Mouse (Mus musculus) MEL (cell line): ENCODE data around the gene Tmem11. TPM values are rescaled to one million over a fixed set of nuclear protein-coding genes. Genes with fewer than 3 reads are reported as not detected.

ENCODE experiments used
- DNase-seq: peaks from one replicate; pipeline ENCODE4 v3.0.0; 2011; ENCODE audit warnings: low read depth, low spot score
- H3K27ac ChIP-seq: 2 replicates; pipeline ENCODE4 v1.5.1; 2012; ENCODE audit warnings: low read depth, mild to moderate bottlenecking, control low read depth, low read length, moderate library complexity; ENCODE audit not compliant: control insufficient read depth
- H3K27me3 ChIP-seq, 2 experiments: fragments of 150-350 bp in 1 of 2; sonication (generic) in 1 of 2; 2 replicates each; pipeline ENCODE4 v1.6.1; 2012; ENCODE audit warnings: low read length in 2 of 2, mild to moderate bottlenecking in 2 of 2, improper control_type of control experiment in 1 of 2, moderate library complexity in 1 of 2; ENCODE audit not compliant: insufficient read depth in 2 of 2, control insufficient read depth in 1 of 2
- H3K36me3 ChIP-seq, 2 experiments: 2 replicates each; pipeline ENCODE4 v1.6.1; 2012 to 2014; ENCODE audit warnings: low read length in 2 of 2, improper control_type of control experiment in 1 of 2, inconsistent platforms in 1 of 2, mild to moderate bottlenecking in 1 of 2; ENCODE audit not compliant: insufficient read depth in 2 of 2, control insufficient read depth in 1 of 2
- H3K4me1 ChIP-seq, 2 experiments: fragments of 150-350 bp in 1 of 2; sonication (generic) in 1 of 2; 2 replicates each; pipeline ENCODE4 v1.6.1; 2012; ENCODE audit warnings: low read length in 2 of 2, improper control_type of control experiment in 1 of 2, mild to moderate bottlenecking in 1 of 2; ENCODE audit not compliant: insufficient read depth in 2 of 2, control insufficient read depth in 1 of 2
- H3K4me3 ChIP-seq, 2 experiments: fragments of 150-350 bp in 1 of 2; sonication (generic) in 1 of 2; 2 replicates each; pipeline ENCODE4 v1.5.1; 2012; ENCODE audit warnings: low read depth in 2 of 2, low read length in 2 of 2, mild to moderate bottlenecking in 2 of 2, moderate library complexity in 2 of 2, control low read depth in 1 of 2, improper control_type of control experiment in 1 of 2; ENCODE audit not compliant: control insufficient read depth in 1 of 2, insufficient read depth in 1 of 2
- H3K79me2 ChIP-seq: 2 replicates; pipeline ENCODE4 v1.6.1; 2012; ENCODE audit warnings: mild to moderate bottlenecking, low read length, moderate library complexity; ENCODE audit not compliant: control insufficient read depth, poor library complexity, insufficient read depth
- H3K9ac ChIP-seq: 2 replicates; pipeline ENCODE4 v1.6.1; 2012; ENCODE audit warnings: low read depth, mild to moderate bottlenecking, control low read depth, low read length, moderate library complexity; ENCODE audit not compliant: control insufficient read depth, poor library complexity, severe bottlenecking
- H3K9me3 ChIP-seq: fragments of 150-350 bp; sonication (generic); replicated peaks from 2 replicates; pipeline ENCODE4 v1.6.1; 2012; ENCODE audit warnings: mild to moderate bottlenecking, low read length, improper control_type of control experiment, moderate library complexity; ENCODE audit not compliant: insufficient read depth
- CHD1 ChIP-seq: IDR thresholded peaks from 2 replicates; pipeline ENCODE4 v1.6.1; 2012; ENCODE audit warnings: low read depth, mild to moderate bottlenecking, inconsistent platforms, low read length, improper control_type of control experiment
- CTCF ChIP-seq, 3 experiments: IDR thresholded peaks in 2 of 3; conservative IDR thresholded peaks in 1 of 3; 2 replicates each; pipeline ENCODE4 v1.5.1; 2011 to 2012; ENCODE audit warnings: low read length in 3 of 3, low read depth in 2 of 3, mild to moderate bottlenecking in 2 of 3, improper control_type of control experiment in 1 of 3, inconsistent platforms in 1 of 3, mixed read lengths in 1 of 3, moderate library complexity in 1 of 3; ENCODE audit not compliant: control insufficient read depth in 1 of 3, insufficient read depth in 1 of 3, poor library complexity in 1 of 3, severe bottlenecking in 1 of 3
- ETS1 ChIP-seq: IDR thresholded peaks from 2 replicates; pipeline ENCODE4 v1.6.1; 2012; ENCODE audit warnings: low read depth, mild to moderate bottlenecking, inconsistent platforms, low read length, improper control_type of control experiment, moderate library complexity
- GABPA ChIP-seq: IDR thresholded peaks from 2 replicates; pipeline ENCODE4 v1.6.1; 2012; ENCODE audit warnings: low read depth, mild to moderate bottlenecking, inconsistent platforms, low read length, improper control_type of control experiment, moderate library complexity
- MEF2A ChIP-seq: IDR thresholded peaks from 2 replicates; pipeline ENCODE4 v1.6.1; 2014; ENCODE audit warnings: low read depth, mild to moderate bottlenecking, inconsistent platforms, low read length, improper control_type of control experiment; ENCODE audit not compliant: poor library complexity, insufficient replicate concordance, severe bottlenecking; ENCODE audit errors: extremely low read depth
- MYB ChIP-seq: IDR thresholded peaks from 2 replicates; pipeline ENCODE4 v1.6.1; 2011; ENCODE audit warnings: mild to moderate bottlenecking, low read depth, low read length, improper control_type of control experiment
- POLR2A ChIP-seq, 2 experiments: IDR thresholded peaks; 2 replicates each; pipeline ENCODE4 v1.6.1; 2011 to 2012; ENCODE audit warnings: low read length in 2 of 2, mild to moderate bottlenecking in 2 of 2, control low read depth in 1 of 2, improper control_type of control experiment in 1 of 2, low read depth in 1 of 2, moderate library complexity in 1 of 2; ENCODE audit not compliant: control insufficient read depth in 1 of 2, insufficient read depth in 1 of 2, poor library complexity in 1 of 2
- POLR2AphosphoS5 ChIP-seq: IDR thresholded peaks from 2 replicates; pipeline ENCODE4 v1.6.1; 2012; ENCODE audit warnings: low read depth, borderline replicate concordance, mild to moderate bottlenecking, inconsistent platforms, low read length, moderate library complexity, mixed read lengths
- TAL1 ChIP-seq: IDR thresholded peaks from 2 replicates; pipeline ENCODE4 v1.6.1; 2012; ENCODE audit warnings: mild to moderate bottlenecking, inconsistent platforms, low read length, moderate library complexity, mixed read lengths
- UBTF ChIP-seq: IDR thresholded peaks from 2 replicates; pipeline ENCODE4 v1.6.1; 2012; ENCODE audit warnings: low read depth, mild to moderate bottlenecking, inconsistent platforms, low read length, improper control_type of control experiment, moderate library complexity, borderline replicate concordance; ENCODE audit not compliant: insufficient read depth
- ZC3H11A ChIP-seq: IDR thresholded peaks from 2 replicates; pipeline ENCODE4 v1.6.1; 2012; ENCODE audit warnings: low read depth, mild to moderate bottlenecking, inconsistent platforms, low read length, improper control_type of control experiment
- polyA plus RNA-seq, 2 experiments: library from polyadenylated mRNA; stranded (reverse) in 1 of 2; unstranded in 1 of 2; fragments of >175 nt in 1 of 2; fragments of >200 nt in 1 of 2; gene quantifications; 2 replicates each; pipeline versions ENCODE4 v1.2.1 to v1.2.4; 2012; ENCODE audit warnings: low replicate concordance in 2 of 2, low read depth in 1 of 2; ENCODE audit not compliant: insufficient read length in 2 of 2, insufficient read depth in 1 of 2, missing spikeins in 1 of 2
- total RNA-seq: library from RNA; depleted of rRNA; stranded (reverse); fragments of 300-350 nt; gene quantifications from 2 replicates; pipeline ENCODE4 v1.2.3, GENCODE M21; 2012

Gene Tmem11
- total and polyA plus RNA-seq, 3 experiments: 117 to 125 TPM; not detected in 1

GRCm38 (mm10) chr11:60922964-60923363, 43.9 kb upstream of the Tmem11 start:
- no peak for TF ChIP-seq TAL1
- no peak for TF ChIP-seq MYB
- TF ChIP-seq POLR2AphosphoS5: no peak
- TF ChIP-seq ZC3H11A: no peak
- no peak for TF ChIP-seq CHD1
- TF ChIP-seq POLR2A (IDR thresholded peaks at IDR 0.05; ENCODE audit: control insufficient read depth in 1 of 2, insufficient read depth in 1 of 2, low read depth in 1 of 2, low read length in 2 of 2, poor library complexity in 1 of 2): no peak
- no peak for TF ChIP-seq CTCF (IDR thresholded peaks at IDR 0.05 in 2 of 3, conservative IDR thresholded peaks at IDR 0.05 in 1 of 3; ENCODE audit: control insufficient read depth in 1 of 3, insufficient read depth in 1 of 3, low read depth in 2 of 3, low read length in 3 of 3, poor library complexity in 1 of 3, severe bottlenecking in 1 of 3)
- no peak for TF ChIP-seq MEF2A
- TF ChIP-seq, all 39 proteins: peak for 0
- Histone ChIP-seq H3K4me1 (peaks cover 8 to 22% of the 10 kb centered on the region in 2 experiments), H3K9me3 (no peaks in the 10 kb centered on the region), H3K9ac (no peak overlapping the region), H3K4me3 (no peak overlapping the region), H3K36me3 (peaks cover 11 to 14% of the 10 kb centered on the region in 2 experiments), H3K27me3 (no peaks in the 10 kb centered on the region), H3K79me2 (peaks cover 4% of the 10 kb centered on the region), H3K27ac (no peak overlapping the region)
- no peak for DNase-seq

- H3K27me3 ChIP-seq: no peaks in the 10 kb centered on the region
- no peaks in the 10 kb centered on the region for H3K9me3 ChIP-seq
- H3K4me1 ChIP-seq: peaks cover 8 to 18% of the 10 kb centered on the region in 2 experiments
- TF ChIP-seq GABPA: no peak
- TF ChIP-seq TAL1: peak; percentile 3; the same call in 1 of the 2 replicates
- TF ChIP-seq MYB: no peak
- DNase-seq: no peak
- H3K4me3 ChIP-seq: no peak overlapping the region
- H3K27ac ChIP-seq: no peak overlapping the region
- no peak overlapping the region for H3K9ac ChIP-seq
- peaks cover 4% of the 10 kb centered on the region for H3K79me2 ChIP-seq
- H3K36me3 ChIP-seq: peaks cover 11 to 14% of the 10 kb centered on the region in 2 experiments
Observed at GRCm38 (mm10) chr11:60922195-60922594, 43.1 kb upstream of the Tmem11 start.

- peak; percentile 21 for DNase-seq
- H3K27ac ChIP-seq: no peak overlapping the region
- H3K4me1 ChIP-seq: peaks cover 6 to 8% of the 10 kb centered on the region in 2 experiments
- H3K9ac ChIP-seq: no peak overlapping the region
- no peaks in the 10 kb centered on the region for H3K9me3 ChIP-seq
- no peak overlapping the region for H3K4me3 ChIP-seq
- no peaks in the 10 kb centered on the region for H3K79me2 ChIP-seq
- TF ChIP-seq ETS1: peak; percentile 16; the same call in 1 of the 2 replicates
- no peak for TF ChIP-seq UBTF
- H3K36me3 ChIP-seq: peaks cover 9 to 11% of the 10 kb centered on the region in 2 experiments
- no peaks in the 10 kb centered on the region for H3K27me3 ChIP-seq
Observed at GRCm38 (mm10) chr11:60920021-60920420, 40.9 kb upstream of the Tmem11 start.
